Mouse (Mus musculus) stomach, postnatal 0 days (tissue): ENCODE data around the gene Dnaaf2.

Source experiments
- CTCF ChIP-seq: IDR thresholded peaks from 2 replicates; pipeline ENCODE4 v1.5.1; 2016; ENCODE audit warnings: antibody characterized with exemption, low read depth, mild to moderate bottlenecking, moderate library complexity
- EP300 ChIP-seq: optimal IDR thresholded peaks from 2 replicates; pipeline ENCODE3; 2016; ENCODE audit warnings: antibody characterized with exemption

DNA sequence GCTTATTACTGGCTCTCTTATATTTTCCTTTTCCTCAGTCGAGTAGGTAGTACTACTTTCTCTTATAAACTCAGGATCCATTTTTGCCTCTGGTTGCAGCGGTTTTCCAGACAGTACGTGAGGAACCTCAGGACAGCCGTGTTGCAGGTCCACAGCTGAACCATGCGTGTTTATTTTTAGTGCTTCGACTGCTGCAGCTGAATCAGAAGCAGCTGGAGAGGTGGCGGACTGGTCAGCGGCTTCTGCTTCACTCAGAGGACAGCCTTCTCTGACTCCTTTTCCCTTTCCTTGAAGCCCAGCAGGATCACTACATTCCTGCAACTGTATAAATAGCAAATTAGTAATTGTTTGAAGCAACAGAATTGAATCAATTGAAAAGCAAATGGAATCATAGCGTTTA is 8.2 kb downstream of the Dnaaf2 start:
- TF ChIP-seq EP300, result no peak
- TF ChIP-seq CTCF, result no peak
